Mouse (Mus musculus): ENCODE measurements around the gene Zkscan1. TPM values are rescaled to one million over a fixed set of nuclear protein-coding genes. Genes with fewer than 3 reads are reported as not detected.

Zkscan1 gene
- 13.1 TPM for polyA plus RNA-seq (2015; fragmentation: Illumina TruSeq; extraction: RNeasy Lipid Tissue Mini Kit (QIAGEN cat#74804); ENCODE audit: insufficient read depth, low replicate concordance)

DNA sequence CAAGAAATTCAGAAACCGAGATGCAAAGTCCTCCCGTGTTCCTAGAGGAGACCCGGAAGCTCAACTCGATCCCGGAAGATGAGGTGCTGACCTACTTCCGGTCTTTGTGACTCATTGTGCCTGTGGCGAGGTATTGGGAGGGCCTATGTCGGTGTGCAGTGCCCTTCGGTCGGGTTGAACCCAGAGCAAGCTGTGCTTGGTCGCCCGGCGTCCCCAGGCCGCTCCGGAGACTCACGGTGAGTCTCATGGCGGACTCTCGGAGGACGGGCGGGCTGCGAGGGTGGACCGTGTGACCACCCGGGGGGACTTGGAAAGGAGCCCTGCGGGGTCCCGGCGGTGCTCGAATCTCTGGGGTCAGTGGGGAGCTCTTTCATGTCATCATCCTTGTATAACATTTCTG, at the start of gene Zkscan1:
Zkscan1 (plus strand) TSS at position 89 of the 400 bp plus-strand sequence.

GRCm38 (mm10) chr5:138052894-138053293, 32.0 kb upstream of the Zkscan1 start, which contains the start of gene Smok3c:
Gene Smok3c (plus strand): TSS chr5:138053194.

GRCm38 (mm10) chr5:138116255-138117198, 31.6 kb downstream of the Zkscan1 start, which contains the start of gene Zscan21:
Gene Zscan21 (plus strand): TSS chr5:138116903.

GRCm38 (mm10) chr5:138155443-138155976, 70.6 kb downstream of the Zkscan1 start, which contains the start of gene Zfp113:
Gene Zfp113 (minus strand): TSS chr5:138155744.

Other genes starting within 250 kb of the Zkscan1 start
- 50.0 TPM for gene Pilra, start 248.8 kb upstream of the Zkscan1 start, polyA plus RNA-seq (2015; fragmentation: Illumina TruSeq; extraction: RNeasy Lipid Tissue Mini Kit (QIAGEN cat#74804); ENCODE audit: insufficient read depth, low replicate concordance)
- 59.4 TPM for gene Pilrb1, start 227.0 kb upstream of the Zkscan1 start, polyA plus RNA-seq (2015; fragmentation: Illumina TruSeq; extraction: RNeasy Lipid Tissue Mini Kit (QIAGEN cat#74804); ENCODE audit: insufficient read depth, low replicate concordance)
- gene Pilrb2, start 213.3 kb upstream of the Zkscan1 start, polyA plus RNA-seq (2015; fragmentation: Illumina TruSeq; extraction: RNeasy Lipid Tissue Mini Kit (QIAGEN cat#74804); ENCODE audit: insufficient read depth, low replicate concordance), result 53.7 TPM
- gene Cyp3a13, start 163.5 kb upstream of the Zkscan1 start, polyA plus RNA-seq (2015; fragmentation: Illumina TruSeq; extraction: RNeasy Lipid Tissue Mini Kit (QIAGEN cat#74804); ENCODE audit: insufficient read depth, low replicate concordance), result not detected
- not detected for gene Gjc3, start 122.0 kb upstream of the Zkscan1 start, polyA plus RNA-seq (2015; fragmentation: Illumina TruSeq; extraction: RNeasy Lipid Tissue Mini Kit (QIAGEN cat#74804); ENCODE audit: insufficient read depth, low replicate concordance)
- not detected for gene Azgp1, start 103.6 kb upstream of the Zkscan1 start, polyA plus RNA-seq (2015; fragmentation: Illumina TruSeq; extraction: RNeasy Lipid Tissue Mini Kit (QIAGEN cat#74804); ENCODE audit: insufficient read depth, low replicate concordance)
- gene Smok3a, start 63.8 kb upstream of the Zkscan1 start, polyA plus RNA-seq (2015; fragmentation: Illumina TruSeq; extraction: RNeasy Lipid Tissue Mini Kit (QIAGEN cat#74804); ENCODE audit: insufficient read depth, low replicate concordance), result not detected
- gene Smok3b, start 63.7 kb upstream of the Zkscan1 start, polyA plus RNA-seq (2015; fragmentation: Illumina TruSeq; extraction: RNeasy Lipid Tissue Mini Kit (QIAGEN cat#74804); ENCODE audit: insufficient read depth, low replicate concordance), result not detected
- not detected for gene Smok3c, start 31.9 kb upstream of the Zkscan1 start, polyA plus RNA-seq (2015; fragmentation: Illumina TruSeq; extraction: RNeasy Lipid Tissue Mini Kit (QIAGEN cat#74804); ENCODE audit: insufficient read depth, low replicate concordance)
- gene Zscan21, start 31.8 kb downstream of the Zkscan1 start, polyA plus RNA-seq (2015; fragmentation: Illumina TruSeq; extraction: RNeasy Lipid Tissue Mini Kit (QIAGEN cat#74804); ENCODE audit: insufficient read depth, low replicate concordance), result 19.8 TPM
- gene Zfp113, start 70.7 kb downstream of the Zkscan1 start, polyA plus RNA-seq (2015; fragmentation: Illumina TruSeq; extraction: RNeasy Lipid Tissue Mini Kit (QIAGEN cat#74804); ENCODE audit: insufficient read depth, low replicate concordance), result 13.6 TPM
- 87.2 TPM for gene Cops6, start 76.0 kb downstream of the Zkscan1 start, polyA plus RNA-seq (2015; fragmentation: Illumina TruSeq; extraction: RNeasy Lipid Tissue Mini Kit (QIAGEN cat#74804); ENCODE audit: insufficient read depth, low replicate concordance)
- gene Ap4m1, start 86.9 kb downstream of the Zkscan1 start, polyA plus RNA-seq (2015; fragmentation: Illumina TruSeq; extraction: RNeasy Lipid Tissue Mini Kit (QIAGEN cat#74804); ENCODE audit: insufficient read depth, low replicate concordance), result 27.2 TPM
- gene Mcm7, start 87.3 kb downstream of the Zkscan1 start, polyA plus RNA-seq (2015; fragmentation: Illumina TruSeq; extraction: RNeasy Lipid Tissue Mini Kit (QIAGEN cat#74804); ENCODE audit: insufficient read depth, low replicate concordance), result 78.9 TPM
- gene Taf6, start 102.4 kb downstream of the Zkscan1 start, polyA plus RNA-seq (2015; fragmentation: Illumina TruSeq; extraction: RNeasy Lipid Tissue Mini Kit (QIAGEN cat#74804); ENCODE audit: insufficient read depth, low replicate concordance), result 25.7 TPM
- 29.8 TPM for gene Cnpy4, start 102.4 kb downstream of the Zkscan1 start, polyA plus RNA-seq (2015; fragmentation: Illumina TruSeq; extraction: RNeasy Lipid Tissue Mini Kit (QIAGEN cat#74804); ENCODE audit: insufficient read depth, low replicate concordance)
- gene Mblac1, start 109.2 kb downstream of the Zkscan1 start, polyA plus RNA-seq (2015; fragmentation: Illumina TruSeq; extraction: RNeasy Lipid Tissue Mini Kit (QIAGEN cat#74804); ENCODE audit: insufficient read depth, low replicate concordance), result 1.4 TPM
- gene Nxpe5, start 140.8 kb downstream of the Zkscan1 start, polyA plus RNA-seq (2015; fragmentation: Illumina TruSeq; extraction: RNeasy Lipid Tissue Mini Kit (QIAGEN cat#74804); ENCODE audit: insufficient read depth, low replicate concordance), result 2.1 TPM
- 18.6 TPM for gene Lamtor4, start 170.4 kb downstream of the Zkscan1 start, polyA plus RNA-seq (2015; fragmentation: Illumina TruSeq; extraction: RNeasy Lipid Tissue Mini Kit (QIAGEN cat#74804); ENCODE audit: insufficient read depth, low replicate concordance)
- 30.6 TPM for gene BC037034, start 178.9 kb downstream of the Zkscan1 start, polyA plus RNA-seq (2015; fragmentation: Illumina TruSeq; extraction: RNeasy Lipid Tissue Mini Kit (QIAGEN cat#74804); ENCODE audit: insufficient read depth, low replicate concordance)
- 0.12 TPM for gene Gal3st4, start 187.8 kb downstream of the Zkscan1 start, polyA plus RNA-seq (2015; fragmentation: Illumina TruSeq; extraction: RNeasy Lipid Tissue Mini Kit (QIAGEN cat#74804); ENCODE audit: insufficient read depth, low replicate concordance)
- gene Gm43720, start 194.9 kb downstream of the Zkscan1 start, polyA plus RNA-seq (2015; fragmentation: Illumina TruSeq; extraction: RNeasy Lipid Tissue Mini Kit (QIAGEN cat#74804); ENCODE audit: insufficient read depth, low replicate concordance), result not detected
- gene Gpc2, start 194.9 kb downstream of the Zkscan1 start, polyA plus RNA-seq (2015; fragmentation: Illumina TruSeq; extraction: RNeasy Lipid Tissue Mini Kit (QIAGEN cat#74804); ENCODE audit: insufficient read depth, low replicate concordance), result 3.7 TPM
- 2.2 TPM for gene Stag3, start 195.2 kb downstream of the Zkscan1 start, polyA plus RNA-seq (2015; fragmentation: Illumina TruSeq; extraction: RNeasy Lipid Tissue Mini Kit (QIAGEN cat#74804); ENCODE audit: insufficient read depth, low replicate concordance)